Mouse (Mus musculus): ENCODE results near the gene Btbd17.

Btbd17 gene

GRCm38 (mm10) chr11:114764820-114765818, 30.6 kb downstream of the Btbd17 start, which contains the start of gene Kif19a:
Gene Kif19a, plus strand, starts transcription at chr11:114765388.
- DNase-seq, result peak; percentile 62

GRCm38 (mm10) chr11:114747564-114748138, 48.1 kb downstream of the Btbd17 start:
- DNase-seq, result no peak

- peak; percentile 96 for DNase-seq
Observed at GRCm38 (mm10) chr11:114745134-114745533, 50.6 kb downstream of the Btbd17 start.

GRCm38 (mm10) chr11:114741451-114741850, 54.3 kb downstream of the Btbd17 start:
- DNase-seq, result no peak
